Mouse (Mus musculus): ENCODE data around the gene Daam1.
A peak's percentile ranks its signal among the peaks of the same experiment; 100 is the strongest.

The Daam1 gene

DNA sequence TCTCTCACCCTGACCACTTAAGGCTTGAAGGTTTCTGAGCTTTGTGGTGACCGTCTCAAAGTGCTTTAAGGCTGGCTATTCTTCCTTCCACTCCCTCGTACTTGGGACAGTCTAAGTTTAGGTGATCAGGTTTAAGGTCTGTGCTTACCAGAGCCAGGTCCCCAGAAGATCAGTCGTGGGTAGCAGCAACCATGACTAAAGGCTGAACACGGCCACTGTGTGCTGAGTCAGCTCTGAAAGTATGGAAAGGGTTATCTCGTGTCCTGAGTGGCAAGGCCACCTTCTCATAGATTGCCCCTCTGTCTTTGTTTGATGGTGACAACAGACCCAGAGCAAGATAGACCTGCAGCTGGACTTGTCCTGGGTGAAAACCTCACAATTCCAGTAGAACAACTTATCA, 141.2 kb downstream of the Daam1 start:
- DNase-seq: no peak

DNA sequence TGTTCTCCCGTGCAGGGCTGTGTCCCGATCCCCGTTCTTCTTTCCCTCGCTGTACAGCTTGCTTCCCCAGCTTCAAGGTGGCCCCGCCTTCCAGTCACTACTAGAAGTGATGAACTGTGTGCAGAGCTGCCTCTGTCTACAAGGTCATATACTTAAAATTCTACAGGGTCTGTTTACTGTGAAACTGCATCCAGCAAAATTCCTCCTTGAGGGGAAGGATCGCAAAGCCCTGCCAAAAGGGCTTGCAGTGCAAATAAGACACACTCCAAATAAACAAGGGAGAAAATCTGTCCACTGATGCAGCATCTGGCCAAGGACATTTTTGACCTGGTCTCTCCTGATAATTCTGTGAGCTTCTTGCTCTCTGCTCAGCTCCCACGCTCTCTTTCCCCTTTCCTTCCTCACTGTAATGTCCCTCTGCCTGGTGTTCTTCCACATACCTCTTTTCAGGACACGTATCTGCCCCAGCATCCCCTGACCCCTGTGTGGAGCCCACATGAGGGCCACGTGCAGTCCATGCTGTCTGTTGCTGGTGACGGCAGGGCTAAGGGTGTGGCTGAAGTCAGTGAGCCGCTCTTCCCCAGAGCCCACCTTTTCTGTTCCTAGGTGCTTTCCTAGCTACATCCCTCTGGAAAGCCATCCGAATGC, 141.9 kb downstream of the Daam1 start:
- no peak for DNase-seq

DNA sequence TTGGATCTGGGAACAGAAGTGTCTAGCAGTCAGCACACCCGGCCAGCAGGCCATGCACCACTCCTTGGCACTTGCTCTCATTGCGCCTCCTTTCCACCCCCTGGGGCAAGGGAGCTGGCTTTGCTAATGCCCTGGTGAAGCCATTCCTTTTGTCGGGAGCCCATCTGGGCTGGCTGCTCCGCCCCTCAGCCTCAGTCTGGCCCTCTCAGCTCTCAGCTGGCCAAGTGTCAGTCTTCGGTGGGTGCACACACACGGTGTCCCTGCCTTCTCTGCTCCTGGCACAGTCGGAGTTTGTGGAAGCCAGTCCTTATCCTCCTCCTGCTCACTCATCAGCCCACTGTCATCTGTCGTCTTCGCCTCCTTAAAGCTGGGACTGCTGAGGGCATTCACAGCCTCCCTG, 142.7 kb downstream of the Daam1 start:
- peak; percentile 66 to 83 for DNase-seq

DNA sequence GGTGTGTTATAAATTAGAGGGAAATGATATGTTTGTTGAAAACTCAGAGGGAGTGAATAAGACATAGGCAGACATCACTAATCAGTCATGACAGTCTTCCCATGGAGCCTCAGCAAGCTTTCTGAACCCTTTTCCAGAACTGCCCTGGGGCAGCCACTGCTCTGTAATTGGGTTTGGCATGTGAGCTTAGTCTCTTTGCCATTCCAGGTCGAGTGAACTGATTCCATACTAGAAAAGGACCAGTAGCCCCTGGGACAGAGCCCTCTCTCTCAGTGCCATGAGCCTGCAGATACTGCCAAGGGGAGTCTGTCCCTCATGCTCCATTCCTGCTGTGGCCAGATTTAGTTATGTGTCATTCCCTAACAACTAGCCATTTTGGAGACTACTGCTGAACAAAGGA, 144.7 kb downstream of the Daam1 start:
- peak; percentile 29 to 47 for DNase-seq

DNA sequence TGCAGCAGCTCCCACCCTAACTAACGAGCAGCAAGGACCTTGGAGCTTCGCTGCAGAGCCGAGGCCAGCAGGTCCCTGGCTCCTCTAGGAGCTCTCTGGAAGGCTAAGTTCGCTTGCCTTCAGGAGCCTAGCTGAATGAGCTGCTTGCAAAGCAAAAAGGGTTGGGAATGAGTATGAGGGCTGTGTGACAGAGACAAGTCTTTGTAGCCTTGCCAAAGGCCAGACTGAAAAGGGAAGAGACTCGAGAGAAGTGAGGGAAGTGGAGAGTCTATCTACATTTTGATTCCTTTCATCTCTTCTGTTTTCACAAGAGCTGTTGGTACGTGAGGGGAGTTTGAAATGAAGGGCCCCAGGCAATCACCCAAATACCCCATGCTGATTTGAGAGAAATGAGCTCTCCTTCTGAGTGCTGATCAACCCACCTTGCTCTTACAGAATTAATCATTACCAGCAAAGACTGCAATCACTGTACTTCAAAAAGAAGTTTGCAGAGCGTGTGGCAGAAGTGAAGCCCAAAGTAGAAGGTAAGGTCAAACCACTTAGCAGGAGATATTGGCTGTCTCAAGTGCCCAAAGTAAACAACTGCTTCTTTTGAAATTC, 145.6 kb downstream of the Daam1 start:
- DNase-seq: peak; percentile 8 to 21

DNA sequence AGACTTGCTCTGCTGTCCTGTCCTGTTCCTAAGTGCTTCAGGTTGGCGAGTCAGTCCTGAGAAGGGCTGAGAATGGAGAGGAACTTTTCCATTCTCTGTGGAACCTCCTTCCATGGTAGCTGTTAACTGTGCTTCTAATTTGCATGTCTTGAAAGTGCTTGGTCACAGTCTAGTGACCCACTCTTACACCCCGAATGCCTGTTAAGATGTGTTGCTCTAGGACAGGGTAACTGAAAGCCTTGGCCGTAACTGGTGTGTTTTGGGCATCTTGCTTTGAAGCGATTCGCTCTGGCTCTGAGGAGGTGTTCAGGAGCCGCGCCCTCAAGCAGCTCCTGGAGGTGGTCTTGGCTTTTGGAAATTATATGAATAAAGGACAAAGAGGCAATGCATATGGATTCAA, 146.5 kb downstream of the Daam1 start:
- no peak for DNase-seq

DNA sequence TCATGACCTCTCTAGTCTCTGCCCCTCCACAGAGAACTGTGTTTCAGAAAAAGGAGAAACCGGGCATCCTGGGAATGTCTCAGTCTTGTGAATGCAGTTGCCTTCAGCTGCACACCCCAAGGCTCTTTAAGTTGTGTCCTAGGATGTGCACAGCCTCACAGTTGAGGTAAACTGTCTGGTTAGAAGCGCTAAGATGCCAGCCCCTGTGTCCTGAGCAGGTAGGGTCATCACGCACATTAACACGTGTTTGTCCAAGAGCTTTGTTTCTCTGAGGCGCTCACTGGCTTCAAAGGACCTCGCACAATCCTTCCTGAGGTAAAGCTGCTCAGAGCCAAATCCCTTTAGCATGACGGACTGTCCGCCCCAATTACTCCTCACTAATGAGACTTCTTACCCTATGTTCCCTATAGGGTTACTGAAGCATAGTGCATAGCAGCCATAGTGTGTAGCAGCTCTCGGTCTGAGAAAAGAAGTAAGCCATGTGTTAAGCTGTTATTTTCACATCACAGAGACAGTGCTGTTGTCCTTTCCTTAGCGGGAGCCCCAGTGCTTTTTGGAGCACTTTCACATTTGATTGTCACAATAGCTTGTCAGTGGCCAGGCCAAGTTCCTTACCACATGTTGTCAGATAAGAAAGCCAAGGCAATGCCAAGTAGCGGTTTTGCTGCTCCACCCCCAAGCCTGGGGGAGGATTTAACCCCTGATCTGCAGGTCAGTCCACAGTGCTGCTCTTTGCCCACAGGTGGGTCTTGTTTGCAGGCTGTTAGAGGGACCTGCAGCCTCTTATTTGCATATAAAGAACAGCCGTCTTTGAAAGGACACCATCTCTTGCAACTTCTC, 147.9 kb downstream of the Daam1 start:
- no peak for DNase-seq

DNA sequence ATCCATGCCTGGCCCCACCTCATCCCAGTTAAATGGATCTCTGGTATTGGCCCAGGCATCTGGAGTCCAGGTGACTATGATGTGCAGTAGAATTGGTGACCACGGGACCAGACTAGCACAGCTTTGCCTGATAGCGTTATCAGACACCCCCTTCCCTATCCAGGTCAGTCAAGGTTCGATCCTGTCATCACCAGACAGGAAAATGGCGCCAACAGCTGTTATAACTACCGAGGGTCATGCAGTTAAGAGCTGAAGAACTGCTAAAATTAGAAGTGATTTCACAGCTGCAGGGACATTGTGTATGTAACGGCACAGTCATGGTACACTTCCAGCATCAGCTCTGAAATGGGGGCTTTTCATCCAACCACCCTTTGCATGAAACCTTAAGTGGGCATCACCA, 149.3 kb downstream of the Daam1 start:
- no peak for DNase-seq

DNA sequence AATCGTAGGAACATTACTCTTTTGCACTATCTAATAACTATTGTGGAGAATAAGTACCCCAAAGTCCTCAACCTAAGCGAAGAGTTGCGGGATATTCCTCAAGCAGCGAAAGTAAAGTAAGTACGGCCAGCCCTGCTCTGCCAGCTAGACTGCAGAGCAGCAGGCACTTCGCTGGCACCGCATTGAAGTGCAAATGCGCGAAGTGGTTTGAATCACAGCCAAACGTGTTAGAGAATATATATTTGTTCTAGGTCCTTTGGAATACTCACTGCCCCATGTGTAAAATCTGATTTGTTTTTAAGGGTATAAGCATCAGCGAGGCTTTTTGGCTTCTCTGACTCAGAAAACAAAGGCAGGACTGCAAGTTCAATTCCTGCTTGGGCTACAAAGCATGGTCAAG, 149.9 kb downstream of the Daam1 start:
- DNase-seq: peak in 1 of 2 experiments; percentile 17

DNA sequence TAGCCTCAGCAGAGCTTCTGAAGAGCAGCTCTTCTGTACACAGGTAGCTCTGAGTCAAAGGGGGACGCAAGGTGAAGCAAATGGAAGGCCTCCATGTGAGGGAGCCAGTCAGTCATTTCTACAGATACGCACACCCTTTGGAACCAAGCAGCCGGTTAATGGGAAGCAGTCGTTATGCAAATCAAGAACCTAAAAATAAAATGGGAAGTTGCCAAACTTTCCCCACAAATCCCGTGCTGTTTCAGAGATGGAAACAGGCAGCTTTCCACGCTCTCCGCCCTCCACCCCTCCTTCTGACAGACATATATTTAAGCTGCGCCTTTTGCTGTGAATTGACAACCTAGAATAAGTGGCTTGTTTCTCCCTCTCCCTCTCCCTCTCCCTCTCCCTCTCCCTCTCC, 150.4 kb downstream of the Daam1 start:
- DNase-seq: peak in 1 of 2 experiments; percentile 12

DNA sequence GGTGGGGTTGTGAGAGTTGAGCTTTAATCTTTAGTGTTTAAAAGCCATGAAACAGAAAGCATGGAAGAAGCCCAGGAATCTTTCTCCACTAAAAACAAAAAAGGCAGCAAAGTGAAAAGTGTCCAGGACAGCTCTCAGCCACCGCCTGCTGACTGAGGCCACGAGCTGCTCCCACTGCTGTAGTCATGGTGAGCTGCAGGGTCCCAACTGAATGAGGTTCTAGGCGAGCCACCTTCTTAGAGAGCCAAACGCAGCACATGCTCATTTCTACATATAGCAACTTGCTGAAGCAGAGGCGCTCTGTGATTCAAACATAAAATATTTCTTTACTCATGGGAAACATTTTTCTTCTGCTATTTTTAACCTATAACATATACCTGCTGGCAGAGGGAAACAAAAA, 150.9 kb downstream of the Daam1 start:
- no peak for DNase-seq

DNA sequence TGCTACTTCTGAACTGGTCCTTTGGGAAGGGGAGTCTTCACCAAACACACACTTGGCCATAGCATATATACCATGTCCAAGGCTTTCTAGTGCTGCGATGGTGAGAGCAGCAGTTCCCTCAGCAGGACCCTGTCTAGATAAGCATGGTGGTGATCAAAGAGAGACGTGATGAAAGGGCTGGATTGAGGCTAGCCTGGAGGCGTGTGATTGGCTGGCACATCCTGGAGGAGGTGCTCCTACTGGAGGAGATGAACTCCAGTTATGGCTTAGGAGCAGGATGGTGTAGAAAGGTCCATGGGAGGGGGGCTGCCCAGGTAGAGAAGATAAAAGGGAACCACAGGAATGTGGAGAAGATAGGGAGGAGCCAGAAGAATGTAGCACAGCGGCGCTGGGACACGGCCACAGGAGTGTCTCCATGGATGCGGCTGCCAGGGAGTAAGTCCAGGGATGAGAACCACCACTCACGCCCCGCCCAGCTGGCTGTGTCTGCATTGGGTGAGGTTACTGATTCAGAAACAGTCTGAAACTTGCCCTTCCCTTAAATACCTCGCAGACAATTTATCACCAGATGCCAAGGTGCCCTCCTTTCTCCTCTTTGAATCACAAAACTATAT, 152.3 kb downstream of the Daam1 start:
- DNase-seq: no peak

DNA sequence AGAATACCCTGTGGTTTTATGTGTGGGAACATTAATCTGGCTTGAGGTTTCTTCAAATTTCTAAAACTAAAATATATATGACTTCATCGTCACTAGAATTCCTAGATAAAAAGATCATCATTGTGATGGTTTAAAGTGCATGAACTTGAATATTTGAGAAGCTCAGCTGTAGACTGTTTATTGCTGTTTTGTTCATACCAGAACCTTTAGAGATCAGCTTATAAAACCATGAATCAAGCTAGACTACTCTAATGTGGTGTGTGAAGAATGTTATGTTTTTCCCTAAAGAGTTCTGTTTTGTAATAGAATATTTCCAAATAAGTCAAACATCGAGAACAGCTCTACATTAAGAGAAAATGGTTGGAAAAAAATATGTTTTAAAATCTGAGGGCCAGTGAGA, 156.3 kb downstream of the Daam1 start:
- DNase-seq: no peak

DNA sequence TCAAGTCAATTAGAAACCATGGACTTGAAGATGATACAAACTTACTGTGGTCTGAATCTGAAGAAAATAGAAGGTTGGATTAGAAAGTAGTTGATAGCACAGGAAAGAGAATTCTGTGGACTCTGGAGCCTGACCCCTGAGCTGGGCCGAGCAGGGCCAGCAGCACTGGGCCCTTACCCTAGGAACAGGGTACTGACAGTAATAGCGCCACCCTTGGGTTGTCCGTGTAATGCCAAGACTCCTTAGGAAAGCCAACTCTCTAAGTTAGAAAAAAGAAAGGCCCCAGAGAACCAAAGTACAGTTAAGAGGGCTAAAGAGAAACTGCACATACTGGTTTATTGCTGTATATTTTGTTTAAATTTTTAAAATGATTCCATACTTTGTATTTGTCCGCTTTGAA, 157.0 kb downstream of the Daam1 start:
- DNase-seq: peak in 1 of 2 experiments; percentile 26

DNA sequence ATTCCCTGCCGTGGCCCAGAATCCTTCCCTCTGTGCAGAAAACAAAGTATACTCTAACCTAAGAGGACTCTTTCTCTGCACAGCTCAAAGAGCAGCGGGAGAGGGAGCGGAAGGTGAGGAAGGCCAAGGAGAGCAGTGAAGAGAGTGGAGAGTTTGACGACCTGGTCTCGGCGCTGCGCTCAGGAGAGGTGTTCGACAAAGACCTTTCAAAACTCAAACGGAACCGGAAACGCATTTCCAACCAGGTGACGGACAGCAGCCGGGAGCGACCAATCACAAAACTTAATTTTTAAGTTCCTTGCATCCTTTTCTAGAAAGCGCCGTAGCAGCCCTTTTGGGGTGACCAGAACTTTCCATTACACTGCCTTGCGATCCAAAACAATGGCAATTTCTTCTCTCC, 158.7 kb downstream of the Daam1 start:
- no peak for DNase-seq

DNA sequence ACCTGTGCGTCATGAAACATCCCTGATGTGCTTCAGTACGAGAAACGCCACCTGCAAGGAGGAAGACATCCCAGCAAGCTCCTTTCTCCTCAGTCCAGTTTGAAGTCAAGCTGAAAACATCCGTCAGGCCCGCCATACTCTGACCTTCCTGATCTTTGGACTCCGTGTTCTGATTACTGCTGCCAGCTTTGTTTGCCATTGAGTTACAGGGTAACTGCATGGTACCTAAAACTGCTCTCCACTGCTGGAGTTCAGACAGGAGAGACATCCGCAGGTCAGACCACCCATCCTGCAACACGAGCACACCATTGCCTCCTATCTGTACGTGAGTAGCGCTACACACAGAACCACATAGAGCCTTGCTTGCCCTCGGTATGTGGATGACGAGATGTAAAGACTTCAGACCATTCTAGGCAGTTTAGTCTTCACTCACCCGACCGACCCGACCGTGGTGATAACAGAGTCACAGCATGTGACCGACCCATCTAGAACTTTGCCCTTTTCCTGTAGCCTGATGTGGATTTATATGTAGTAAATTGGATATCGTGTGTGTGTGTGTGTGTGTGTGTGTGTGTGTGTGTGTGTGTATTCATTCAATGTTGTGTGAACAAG, 161.8 kb downstream of the Daam1 start:
- DNase-seq: no peak

DNA sequence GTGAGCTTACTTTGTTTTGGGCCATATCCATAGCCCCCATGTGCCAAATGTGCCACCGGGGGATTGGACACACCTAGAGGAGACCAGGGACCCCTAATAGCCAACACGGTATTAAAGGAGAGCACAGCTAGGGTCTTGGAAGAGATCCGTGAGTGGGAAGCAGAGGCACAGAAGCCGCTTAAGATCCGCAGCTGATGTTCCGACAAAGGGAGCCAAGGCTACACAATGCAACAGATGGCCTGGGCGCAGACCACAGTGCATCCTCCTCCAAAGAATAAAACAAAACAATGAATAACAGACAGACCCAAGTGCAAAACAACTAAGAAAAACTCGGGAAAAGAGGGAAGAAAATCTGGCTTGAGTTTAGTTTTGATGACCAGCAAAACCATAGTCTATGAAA, 165.0 kb downstream of the Daam1 start:
- DNase-seq: peak; percentile 37 to 48

DNA sequence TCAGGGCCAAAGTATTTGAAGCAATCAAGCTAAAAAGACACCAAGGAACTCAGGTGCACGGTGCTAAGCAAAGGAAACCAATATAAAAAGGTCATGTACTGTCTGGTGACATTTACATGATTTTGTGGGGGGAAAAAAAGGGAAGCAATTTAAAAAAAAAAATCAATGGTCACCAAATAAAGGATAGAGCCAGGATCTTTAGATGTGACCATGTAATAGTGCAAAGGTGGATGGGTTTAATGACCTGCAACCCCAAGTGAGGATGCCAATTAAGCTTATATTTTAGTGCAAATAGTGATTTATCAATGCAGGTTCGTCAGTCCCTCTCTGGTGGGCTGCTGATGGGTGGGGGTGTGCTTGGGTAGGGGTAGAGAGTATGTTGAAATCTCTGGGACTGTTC, 166.0 kb downstream of the Daam1 start:
- no peak for DNase-seq

DNA sequence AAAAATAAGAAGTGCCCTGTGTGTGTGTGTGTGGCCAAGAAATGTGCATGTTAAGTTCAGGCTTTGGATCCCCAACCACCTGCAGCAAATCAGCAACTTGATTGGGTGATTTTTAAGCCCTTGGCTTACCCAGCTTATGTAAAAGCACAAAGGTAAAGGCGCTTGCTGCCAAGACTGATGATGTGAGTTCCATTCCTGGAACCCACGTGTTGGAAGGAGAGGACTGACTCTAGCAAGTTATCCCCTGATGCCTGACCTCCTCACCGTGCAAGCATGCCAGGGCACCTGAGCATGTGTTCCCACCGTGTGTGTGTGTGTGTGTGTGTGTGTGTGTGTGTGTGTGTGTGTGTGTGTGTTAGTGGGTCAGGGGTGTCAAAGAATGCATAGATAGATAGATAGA, 166.5 kb downstream of the Daam1 start:
- no peak for DNase-seq

DNA sequence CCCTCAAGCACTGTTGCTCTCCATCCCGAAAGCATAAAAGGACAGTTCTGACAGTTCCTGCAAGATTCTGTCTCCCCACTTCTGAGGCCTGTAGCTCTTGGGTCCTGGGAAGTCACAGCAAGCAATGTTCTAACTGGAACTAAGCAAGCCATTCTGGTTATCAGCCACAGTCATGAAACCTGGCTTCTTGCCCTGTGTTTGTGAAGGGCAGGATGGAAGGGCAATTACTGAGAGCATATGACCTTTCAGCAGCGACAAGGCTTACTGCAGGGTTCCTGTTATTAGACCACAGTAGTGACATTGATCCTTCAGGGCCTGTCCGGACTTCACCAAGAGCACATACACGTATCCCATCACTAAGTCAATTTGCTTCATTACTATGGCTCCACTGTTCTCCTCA, 167.8 kb downstream of the Daam1 start:
- peak; percentile 28 to 30 for DNase-seq

DNA sequence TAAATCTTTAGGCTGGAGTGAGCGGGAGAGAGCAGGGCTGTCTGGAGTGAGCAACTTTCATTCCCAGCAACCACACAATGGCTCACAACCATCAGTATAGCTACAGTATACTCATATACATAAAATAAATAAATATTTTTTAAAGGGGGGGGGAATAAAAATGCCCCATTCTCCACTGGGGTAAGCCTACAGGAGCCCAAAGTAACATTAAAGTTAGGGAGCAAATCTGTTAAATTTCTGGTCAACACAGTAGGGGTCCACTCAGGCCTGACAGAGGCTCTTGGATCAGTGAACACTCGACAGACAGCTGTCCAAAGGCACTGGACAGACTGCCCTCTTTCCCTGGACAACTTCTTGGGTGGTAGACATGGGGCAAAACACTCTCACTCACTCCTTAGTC, 168.8 kb downstream of the Daam1 start:
- no peak for DNase-seq

DNA sequence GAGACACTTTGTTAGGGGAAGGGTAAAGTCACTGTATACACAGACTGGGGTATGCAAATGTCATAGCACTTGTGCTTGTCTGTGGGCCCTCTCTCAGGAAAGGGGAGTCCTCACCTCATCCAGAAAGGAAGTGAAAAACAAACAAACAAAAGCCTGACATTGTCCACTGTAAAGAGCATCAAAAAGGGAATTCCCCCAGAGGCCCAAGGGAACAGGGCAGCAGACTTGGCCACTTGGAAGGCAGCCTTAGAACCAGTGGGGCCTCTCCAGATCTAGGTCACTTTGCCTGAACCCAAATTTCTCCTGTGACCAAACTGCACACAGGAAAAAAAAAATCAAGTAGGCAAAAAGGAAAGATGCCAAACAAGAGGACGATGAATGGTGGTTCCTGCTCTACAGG, 170.9 kb downstream of the Daam1 start:
- DNase-seq: peak; percentile 29 to 38

DNA sequence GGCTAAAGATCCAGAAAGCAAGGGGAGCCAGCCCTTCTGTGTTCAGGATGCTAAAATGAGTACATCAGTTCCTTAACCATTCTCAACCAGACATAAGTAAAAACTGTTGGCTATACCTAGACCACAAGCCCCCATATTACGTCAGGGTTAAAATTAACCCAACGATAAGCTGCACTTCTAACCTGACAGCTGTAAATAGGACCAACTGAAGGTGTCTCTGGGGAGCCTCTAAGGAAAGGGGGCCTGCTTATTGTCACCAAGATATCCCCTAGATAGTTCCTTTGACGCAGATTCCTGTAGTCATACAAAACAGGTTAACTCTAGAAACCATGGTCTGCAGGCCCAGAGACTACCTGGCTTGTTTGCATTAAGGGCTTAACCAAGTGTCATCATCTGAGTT, 174.4 kb downstream of the Daam1 start:
- DNase-seq: no peak

Measured in cerebellum, postnatal 10 days (tissue).